Mouse (Mus musculus) kidney, adult 2 months (tissue): ENCODE data around the gene Tspan31.

ENCODE experiments used
- CTCF ChIP-seq: fragments of 200-500 bp; conservative IDR thresholded peaks from 2 replicates; pipeline ENCODE4 v1.5.1; 2011; ENCODE audit warnings: low read depth, mild to moderate bottlenecking, control low read depth, low read length, moderate library complexity, mixed read lengths; ENCODE audit not compliant: insufficient read depth, insufficient read length
- POLR2A ChIP-seq: fragments of 200-500 bp; IDR thresholded peaks from one replicate; pipeline ENCODE4 v1.6.1; 2011; ENCODE audit warnings: low read depth, low read length, control low read depth

DNA sequence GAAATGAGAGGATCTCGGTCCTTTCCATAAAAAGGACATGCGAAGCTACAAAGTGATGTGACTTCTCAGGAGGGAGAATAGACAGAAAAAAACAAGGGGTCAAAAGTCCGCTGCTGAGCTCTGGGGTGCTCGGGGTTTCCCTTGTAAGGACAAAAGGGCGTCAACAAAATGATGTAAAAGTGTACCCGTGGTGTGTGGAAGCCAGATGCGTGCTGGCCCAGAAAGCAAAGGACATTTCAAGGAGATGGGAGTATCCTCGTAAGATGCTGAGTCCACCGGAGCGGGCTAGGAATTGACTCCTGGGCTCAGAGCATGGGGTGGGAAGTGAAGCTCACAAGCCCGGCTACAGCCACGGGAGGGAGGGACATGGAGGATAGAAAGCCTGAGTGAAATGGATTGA lies 32.4 kb downstream of the Tspan31 start:
- TF ChIP-seq CTCF (no peak), POLR2A (no peak)
